Mouse (Mus musculus) liver, adult 2 months (tissue): ENCODE results near the gene Glis3.

Experiments
- CTCF ChIP-seq: fragments of 200-500 bp; IDR thresholded peaks from 2 replicates; pipeline ENCODE4 v1.5.1; 2011; ENCODE audit warnings: low read depth, low read length, control low read depth
- POLR2A ChIP-seq: fragments of 200-500 bp; IDR thresholded peaks from 2 replicates; pipeline ENCODE4 v1.6.1; 2011; ENCODE audit warnings: low read length, control low read depth; ENCODE audit not compliant: insufficient read depth; ENCODE audit errors: extremely low read depth

- TF ChIP-seq CTCF (no peak), POLR2A (no peak)
Measured at GRCm38 (mm10) chr19:28714674-28715073, 34.8 kb upstream of the Glis3 start.
